Mouse (Mus musculus): Measurements from ENCODE around the gene Wbp1l.

The Wbp1l gene

GRCm38 (mm10) chr19:46647850-46648249, 49.0 kb downstream of the Wbp1l start:
- in situ Hi-C loops (cut with MboI; ENCODE audit: low pct_unique_long_range_greater_than_20kb in 1 of 2, low sequenced_read_pairs in 2 of 2, unreplicated experiment in 1 of 2): no loop called here

DNA sequence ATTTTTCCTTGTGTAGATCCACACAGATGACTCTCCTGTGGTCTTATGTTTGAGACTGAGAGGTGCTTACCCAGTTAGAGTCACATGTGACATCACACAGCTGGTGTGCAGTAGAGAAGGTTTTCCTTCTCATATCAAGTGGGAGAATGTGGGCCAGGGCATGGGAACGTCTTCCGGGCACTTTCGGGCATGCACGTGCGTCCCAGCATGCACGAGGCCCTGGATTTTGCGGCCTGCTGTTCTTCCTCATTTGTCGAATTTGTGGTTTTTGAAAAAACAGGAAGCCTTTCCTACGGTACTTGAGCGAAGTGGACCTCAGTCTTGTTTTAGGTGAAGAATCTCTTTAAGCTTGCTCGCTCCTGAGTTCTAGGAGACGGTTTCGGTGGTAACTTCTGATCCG, 49.7 kb downstream of the Wbp1l start:
- in situ Hi-C loops (cut with MboI; ENCODE audit: low pct_unique_long_range_greater_than_20kb in 1 of 2, low sequenced_read_pairs in 2 of 2, unreplicated experiment in 1 of 2): no loop called here

- in situ Hi-C loops (cut with MboI; ENCODE audit: low pct_unique_long_range_greater_than_20kb in 1 of 2, low sequenced_read_pairs in 2 of 2, unreplicated experiment in 1 of 2): no loop called here
These were observed 54.3 kb downstream of the Wbp1l start for GRCm38 (mm10) chr19:46653188-46653587.

DNA sequence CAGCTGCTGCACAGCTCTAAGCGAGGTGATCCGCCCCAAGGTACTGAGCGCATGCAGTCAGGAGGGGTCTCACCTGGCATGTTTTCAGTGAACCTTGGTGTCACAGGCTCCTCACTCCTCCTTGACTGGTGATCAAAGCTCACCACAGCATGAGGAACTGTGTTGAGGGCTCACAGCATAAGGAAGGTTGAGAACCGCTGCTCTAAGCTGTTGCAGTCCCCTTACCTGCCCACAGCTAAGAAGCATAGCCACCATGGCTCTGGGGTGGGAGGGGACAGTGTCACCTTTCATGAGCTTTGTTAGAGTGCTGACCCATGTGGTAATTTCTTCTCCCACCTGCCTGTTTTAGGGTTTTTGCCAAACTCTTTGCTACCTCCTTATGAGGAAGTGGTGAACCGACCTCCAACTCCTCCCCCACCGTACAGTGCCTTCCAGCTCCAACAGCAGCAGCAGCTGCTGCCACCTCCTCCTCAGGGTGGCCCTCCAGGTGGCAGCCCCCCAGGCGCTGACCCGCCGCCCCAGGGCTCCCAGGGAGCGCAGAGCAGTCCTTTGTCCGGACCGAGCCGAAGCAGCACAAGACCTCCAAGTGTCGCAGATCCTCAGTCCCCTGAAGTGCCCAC, 54.8 kb downstream of the Wbp1l start:
- in situ Hi-C loops (cut with MboI; ENCODE audit: low pct_unique_long_range_greater_than_20kb in 1 of 2, low sequenced_read_pairs in 2 of 2, unreplicated experiment in 1 of 2): no loop called here

DNA sequence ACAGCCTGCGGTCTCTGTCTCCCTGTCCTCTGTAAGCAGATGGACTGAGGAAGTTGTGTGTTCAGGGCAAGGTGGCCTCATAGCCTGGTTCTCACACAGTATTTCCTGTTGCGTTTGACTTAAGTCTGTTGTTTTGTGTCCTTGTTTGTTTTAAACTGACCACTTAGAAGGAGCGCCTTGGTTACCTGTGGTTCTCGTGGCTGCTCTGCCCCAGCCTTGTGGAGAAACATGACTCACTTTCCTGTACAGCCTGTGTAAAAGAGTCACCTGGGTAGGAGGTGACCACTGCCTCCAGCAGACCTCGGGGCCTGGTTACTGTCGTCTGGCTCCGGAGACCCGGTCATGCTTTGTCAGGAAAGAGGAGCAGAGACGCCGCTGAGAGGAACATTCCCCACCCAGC, 56.7 kb downstream of the Wbp1l start:
- in situ Hi-C loops (cut with MboI; ENCODE audit: low pct_unique_long_range_greater_than_20kb in 1 of 2, low sequenced_read_pairs in 2 of 2, unreplicated experiment in 1 of 2): no loop called here

DNA sequence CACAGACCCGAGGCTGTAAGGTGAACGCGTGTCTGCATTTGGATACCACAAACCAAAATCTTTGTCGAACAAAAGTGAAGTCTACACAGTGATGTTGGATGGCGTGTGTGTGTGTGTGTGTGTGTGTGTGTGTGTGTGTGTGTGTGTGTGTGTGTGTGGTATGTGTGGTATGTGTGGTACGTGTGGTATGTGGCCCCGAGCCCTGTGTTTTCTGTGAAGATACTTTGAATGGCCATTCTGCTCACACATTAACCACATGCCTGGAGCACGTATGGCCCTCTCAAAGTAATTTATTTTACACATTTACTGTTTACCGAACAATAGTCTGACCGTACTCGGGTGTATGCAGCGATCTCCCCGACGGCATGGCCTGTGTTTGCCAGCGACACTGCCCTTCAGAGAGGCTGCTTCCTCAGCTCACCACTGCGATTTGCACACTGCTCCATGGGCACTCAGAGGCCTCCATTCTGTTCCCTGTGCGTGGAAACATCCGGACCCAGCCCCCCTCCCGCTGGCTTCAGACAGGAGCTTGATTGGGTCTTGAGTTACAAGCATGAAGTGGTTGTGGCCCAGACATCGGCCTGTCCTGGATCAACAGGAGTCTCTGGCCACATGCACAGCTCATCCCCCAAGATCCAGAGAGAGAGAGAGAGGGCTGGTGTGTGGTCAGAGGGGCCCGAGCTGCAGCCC, 57.4 kb downstream of the Wbp1l start:
- in situ Hi-C loops (cut with MboI; ENCODE audit: low pct_unique_long_range_greater_than_20kb in 1 of 2, low sequenced_read_pairs in 2 of 2, unreplicated experiment in 1 of 2): no loop called here

GRCm38 (mm10) chr19:46657339-46658020, 58.6 kb downstream of the Wbp1l start:
- in situ Hi-C loops (cut with MboI; ENCODE audit: low pct_unique_long_range_greater_than_20kb in 1 of 2, low sequenced_read_pairs in 2 of 2, unreplicated experiment in 1 of 2): no loop called here

GRCm38 (mm10) chr19:46658348-46658747, 59.5 kb downstream of the Wbp1l start:
- in situ Hi-C loops (cut with MboI; ENCODE audit: low pct_unique_long_range_greater_than_20kb in 1 of 2, low sequenced_read_pairs in 2 of 2, unreplicated experiment in 1 of 2): no loop called here

- in situ Hi-C loops (cut with MboI; ENCODE audit: low pct_unique_long_range_greater_than_20kb in 1 of 2, low sequenced_read_pairs in 2 of 2, unreplicated experiment in 1 of 2): no loop called here
These were observed 60.0 kb downstream of the Wbp1l start for GRCm38 (mm10) chr19:46658851-46659250.

- in situ Hi-C loops (cut with MboI; ENCODE audit: low pct_unique_long_range_greater_than_20kb in 1 of 2, low sequenced_read_pairs in 2 of 2, unreplicated experiment in 1 of 2): loop anchor here (5.0 to 10.0 kb wide), 2 partner anchors 81 to 213 kb away; no protein-coding TSS in a partner anchor
These were observed 62.6 kb downstream of the Wbp1l start for GRCm38 (mm10) chr19:46661511-46661910.

DNA sequence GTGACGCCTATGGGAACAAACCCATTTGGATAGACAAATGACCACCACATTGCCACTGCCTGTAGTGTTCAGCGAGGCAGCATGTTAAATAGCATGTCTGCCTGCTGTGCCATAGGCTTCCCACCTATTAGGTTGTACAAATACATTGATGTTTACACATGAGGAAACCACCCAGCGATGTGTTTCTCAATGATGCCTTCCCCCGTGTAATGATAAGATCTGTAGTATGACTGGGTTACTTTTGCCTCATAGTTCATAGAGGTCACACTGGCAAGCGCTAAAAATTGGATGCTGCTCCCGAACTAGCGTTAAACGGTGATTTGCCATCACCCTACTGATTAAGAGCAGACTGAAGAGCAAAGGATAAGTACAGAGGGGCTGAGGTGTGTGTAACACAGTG, 63.3 kb downstream of the Wbp1l start:
- in situ Hi-C loops (cut with MboI; ENCODE audit: low pct_unique_long_range_greater_than_20kb in 1 of 2, low sequenced_read_pairs in 2 of 2, unreplicated experiment in 1 of 2): loop anchor here (5.0 to 10.0 kb wide), 2 partner anchors 80 to 213 kb away; no protein-coding TSS in a partner anchor

DNA sequence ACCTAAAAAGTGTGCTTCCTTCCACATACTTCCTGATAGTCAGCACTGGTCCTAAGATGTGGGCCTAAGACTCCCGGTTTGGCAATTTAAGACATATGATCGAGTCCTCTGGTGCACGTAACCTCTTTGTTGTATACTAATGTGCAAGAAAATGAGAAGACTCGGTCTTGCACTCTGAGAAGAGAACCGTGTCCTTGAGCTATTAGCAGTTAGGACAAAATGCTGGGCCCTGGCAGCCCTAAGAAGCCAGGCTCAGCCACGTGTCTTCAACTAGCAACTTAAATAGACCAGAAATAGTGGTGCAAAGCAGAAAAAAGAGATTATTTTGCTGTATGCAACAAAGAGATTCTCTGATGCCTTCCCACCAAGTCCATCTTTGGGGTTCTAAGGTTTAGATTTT, 63.9 kb downstream of the Wbp1l start:
- in situ Hi-C loops (cut with MboI; ENCODE audit: low pct_unique_long_range_greater_than_20kb in 1 of 2, low sequenced_read_pairs in 2 of 2, unreplicated experiment in 1 of 2): loop anchor here (5.0 to 10.0 kb wide), 2 partner anchors 80 to 212 kb away; no protein-coding TSS in a partner anchor

DNA sequence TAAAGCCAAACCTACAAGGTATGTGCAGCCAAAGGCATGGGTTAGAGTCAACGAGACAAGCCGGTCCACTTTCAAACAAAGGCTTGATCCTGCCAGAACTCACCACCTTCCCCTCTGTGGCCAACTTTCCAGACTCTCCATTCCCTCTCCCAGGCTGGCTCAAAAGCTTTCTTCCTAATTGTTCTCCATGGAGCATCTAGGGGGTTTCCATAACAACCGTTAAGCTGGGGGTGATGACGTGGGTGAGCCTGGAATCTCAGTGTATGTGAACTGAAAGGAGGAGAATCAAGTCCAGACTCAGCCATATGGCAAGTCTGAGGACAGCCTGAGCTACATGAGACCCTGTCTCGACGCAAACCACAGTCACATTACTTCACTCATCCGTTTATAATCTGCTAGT, 66.6 kb downstream of the Wbp1l start:
- in situ Hi-C loops (cut with MboI; ENCODE audit: low pct_unique_long_range_greater_than_20kb in 1 of 2, low sequenced_read_pairs in 2 of 2, unreplicated experiment in 1 of 2): loop anchor here in 1 of 2 experiments (5.0 to 10.0 kb wide), 2 partner anchors 67 to 209 kb away; no protein-coding TSS in a partner anchor

GRCm38 (mm10) chr19:46667300-46667699, 68.4 kb downstream of the Wbp1l start:
- in situ Hi-C loops (cut with MboI; ENCODE audit: low pct_unique_long_range_greater_than_20kb in 1 of 2, low sequenced_read_pairs in 2 of 2, unreplicated experiment in 1 of 2): loop anchor here in 1 of 2 experiments (5.0 to 10.0 kb wide), 2 partner anchors 65 to 208 kb away; no protein-coding TSS in a partner anchor

GRCm38 (mm10) chr19:46668263-46668662, 69.4 kb downstream of the Wbp1l start:
- in situ Hi-C loops (cut with MboI; ENCODE audit: low pct_unique_long_range_greater_than_20kb in 1 of 2, low sequenced_read_pairs in 2 of 2, unreplicated experiment in 1 of 2): loop anchor here in 1 of 2 experiments (5.0 to 10.0 kb wide), 2 partner anchors 64 to 207 kb away; no protein-coding TSS in a partner anchor

DNA sequence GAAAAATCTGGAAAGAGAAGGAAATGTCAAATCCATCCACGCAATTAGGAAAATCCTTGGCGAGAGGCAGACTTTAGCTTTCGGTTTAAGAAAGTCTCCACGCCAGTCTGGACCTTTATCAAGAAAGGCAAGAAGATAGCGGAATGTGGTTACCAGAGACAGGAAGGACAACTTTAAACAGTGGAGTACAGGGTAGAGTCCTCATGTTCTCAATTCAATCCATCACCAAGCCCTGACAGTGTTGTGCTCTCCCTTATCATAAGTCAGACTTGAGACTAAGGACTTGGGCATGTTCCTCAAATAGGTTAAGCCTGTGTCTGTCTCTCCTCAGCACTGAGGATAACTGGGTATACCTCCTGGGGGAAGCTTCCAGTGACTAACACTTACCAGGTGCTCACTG, 70.9 kb downstream of the Wbp1l start:
- in situ Hi-C loops (cut with MboI; ENCODE audit: low pct_unique_long_range_greater_than_20kb in 1 of 2, low sequenced_read_pairs in 2 of 2, unreplicated experiment in 1 of 2): loop anchor here in 1 of 2 experiments (5.0 to 10.0 kb wide), 2 partner anchors 62 to 205 kb away; no protein-coding TSS in a partner anchor

- in situ Hi-C loops (cut with MboI; ENCODE audit: low pct_unique_long_range_greater_than_20kb in 1 of 2, low sequenced_read_pairs in 2 of 2, unreplicated experiment in 1 of 2): no loop called here
These were observed 71.8 kb downstream of the Wbp1l start for GRCm38 (mm10) chr19:46670691-46671090.

DNA sequence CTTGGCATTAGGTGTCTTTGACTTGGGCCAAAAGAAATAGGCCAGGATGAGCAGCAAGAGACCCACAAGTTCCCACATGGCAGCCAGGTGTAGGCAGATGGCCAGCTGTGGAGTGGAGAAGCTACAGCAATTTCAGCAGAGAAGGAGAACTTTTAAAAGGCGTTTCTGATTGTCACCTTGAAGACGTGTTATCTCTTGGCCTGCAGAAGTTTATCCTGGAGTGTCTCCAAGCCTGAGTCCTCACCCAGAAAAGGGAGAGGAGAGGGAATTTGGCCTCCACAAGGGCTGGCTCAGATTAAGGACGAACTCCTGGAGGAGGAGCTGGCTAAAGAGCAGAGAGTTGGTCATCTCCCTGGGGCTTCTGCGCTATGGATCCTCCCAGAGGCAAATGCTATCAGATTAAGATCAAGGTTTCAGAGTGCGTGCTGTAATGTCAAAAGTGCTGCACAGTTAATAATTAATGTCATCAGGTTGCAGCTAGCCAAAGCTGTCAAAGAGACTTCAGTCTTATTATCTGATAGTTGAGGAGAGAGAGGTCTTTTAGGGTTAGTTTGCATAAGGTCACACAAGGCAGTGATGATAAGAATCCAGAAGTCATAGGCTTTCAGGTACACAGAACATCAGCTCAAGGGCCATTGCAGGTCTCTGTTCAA, 74.0 kb downstream of the Wbp1l start, which contains the start of gene Cyp17a1:
Gene Cyp17a1, minus strand, starts transcription at position 407 of the 653 bp plus-strand sequence.
- in situ Hi-C loops (cut with MboI; ENCODE audit: low pct_unique_long_range_greater_than_20kb in 1 of 2, low sequenced_read_pairs in 2 of 2, unreplicated experiment in 1 of 2): no loop called here

DNA sequence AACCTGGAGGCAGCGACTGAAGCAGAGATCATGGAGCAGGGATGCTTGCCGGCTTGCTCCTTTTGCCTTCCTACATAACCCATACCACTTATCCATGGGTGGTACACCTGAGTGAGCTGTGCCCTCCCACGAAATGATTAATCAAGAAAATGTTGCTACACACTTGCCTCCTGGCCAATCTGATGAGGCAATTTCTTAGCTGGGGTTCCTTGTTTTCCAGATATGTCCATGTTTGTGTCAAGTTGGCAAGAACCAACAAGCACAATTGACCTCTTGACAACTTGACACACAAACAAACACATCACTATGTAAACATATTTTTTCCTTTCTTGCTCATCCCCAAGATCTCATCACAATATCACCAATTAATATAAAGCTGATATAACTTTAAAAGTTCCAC, 76.8 kb downstream of the Wbp1l start:
- in situ Hi-C loops (cut with MboI; ENCODE audit: low pct_unique_long_range_greater_than_20kb in 1 of 2, low sequenced_read_pairs in 2 of 2, unreplicated experiment in 1 of 2): no loop called here

Measured in mouse embryonic stem cell (cell line).